Mouse (Mus musculus) kidney, postnatal 10 days (tissue): ENCODE data around the gene Kat2b.
"Not testable (repeated sequence)": the region's sequence is repeated elsewhere in the genome, so short reads cannot be mapped to it uniquely, and the experiment has no call there.

Experiments used
- DNase-seq: peaks from one replicate; pipeline ENCODE4 v3.0.0; 2021; ENCODE audit warnings: mixed read lengths

The Kat2b gene

GRCm38 (mm10) chr17:53603236-53603635, 36.6 kb downstream of the Kat2b start:
- not testable (repeated sequence) for DNase-seq

GRCm38 (mm10) chr17:53606082-53606481, 39.4 kb downstream of the Kat2b start:
- DNase-seq, result not testable (repeated sequence)

- not testable (repeated sequence) for DNase-seq
Measured at GRCm38 (mm10) chr17:53608924-53609323, 42.3 kb downstream of the Kat2b start.

- no peak for DNase-seq
Measured at GRCm38 (mm10) chr17:53617295-53617957, 50.8 kb downstream of the Kat2b start.

GRCm38 (mm10) chr17:53618369-53618768, 51.7 kb downstream of the Kat2b start:
- DNase-seq, result no peak

GRCm38 (mm10) chr17:53619391-53619790, 52.7 kb downstream of the Kat2b start:
- no peak for DNase-seq

- no peak for DNase-seq
Measured at GRCm38 (mm10) chr17:53620611-53621010, 54.0 kb downstream of the Kat2b start.

GRCm38 (mm10) chr17:53622125-53622524, 55.5 kb downstream of the Kat2b start:
- DNase-seq, result no peak

GRCm38 (mm10) chr17:53623762-53624161, 57.1 kb downstream of the Kat2b start:
- no peak for DNase-seq

- no peak for DNase-seq
Measured at GRCm38 (mm10) chr17:53626160-53626559, 59.5 kb downstream of the Kat2b start.

GRCm38 (mm10) chr17:53627497-53627896, 60.8 kb downstream of the Kat2b start:
- peak; percentile 21 for DNase-seq

- DNase-seq, result no peak
Measured at GRCm38 (mm10) chr17:53628131-53628530, 61.5 kb downstream of the Kat2b start.

- DNase-seq, result no peak
Measured at GRCm38 (mm10) chr17:53631344-53631743, 64.7 kb downstream of the Kat2b start.

GRCm38 (mm10) chr17:53643360-53643759, 76.7 kb downstream of the Kat2b start:
- no peak for DNase-seq

- no peak for DNase-seq
Measured at GRCm38 (mm10) chr17:53650251-53650661, 83.6 kb downstream of the Kat2b start.

- no peak for DNase-seq
Measured at GRCm38 (mm10) chr17:53654596-53654995, 87.9 kb downstream of the Kat2b start.

GRCm38 (mm10) chr17:53655081-53655480, 88.4 kb downstream of the Kat2b start:
- no peak for DNase-seq

- DNase-seq, result no peak
Measured at GRCm38 (mm10) chr17:53655959-53656358, 89.3 kb downstream of the Kat2b start.

GRCm38 (mm10) chr17:53656369-53656860, 89.8 kb downstream of the Kat2b start:
- DNase-seq, result no peak

- DNase-seq, result peak; percentile 32
Measured at GRCm38 (mm10) chr17:53657391-53657790, 90.7 kb downstream of the Kat2b start.

GRCm38 (mm10) chr17:53658668-53659067, 92.0 kb downstream of the Kat2b start:
- DNase-seq, result no peak

- DNase-seq, result no peak
Measured at GRCm38 (mm10) chr17:53659230-53659629, 92.6 kb downstream of the Kat2b start.

- peak; percentile 30 for DNase-seq
Measured at GRCm38 (mm10) chr17:53659738-53660137, 93.1 kb downstream of the Kat2b start.

- DNase-seq, result no peak
Measured at GRCm38 (mm10) chr17:53661056-53661840, 94.6 kb downstream of the Kat2b start.
